Mouse (Mus musculus) thymus, postnatal 0 days (tissue): ENCODE data around the gene Tex10. TPM values are rescaled to one million over a fixed set of nuclear protein-coding genes. Genes with fewer than 3 reads are reported as not detected.
"Not testable (repeated sequence)": the region's sequence is repeated elsewhere in the genome, so short reads cannot be mapped to it uniquely, and the experiment has no call there.

Experiments used
- DNase-seq: peaks from one replicate; pipeline ENCODE4 v3.0.0-alpha.2; 2015; ENCODE audit warnings: low spot score
- polyA plus RNA-seq: library from polyadenylated mRNA; unstranded; fragments of >200 nt; fragmentation: Nextera tagmentation; extraction: Ambion mirVana; gene quantifications from 2 replicates; pipeline ENCODE4 v1.2.1, GENCODE M21; 2015

Tex10 gene
- polyA plus RNA-seq, 1 experiment from 2014 or later: 44.0 TPM

GRCm38 (mm10) chr4:48405724-48406491 is 67.4 kb downstream of the Tex10 start:
- DNase-seq: not testable (repeated sequence)

- DNase-seq: no peak
These were observed 70.1 kb downstream of the Tex10 start for GRCm38 (mm10) chr4:48403066-48403640.

- DNase-seq: no peak
These were observed 76.3 kb downstream of the Tex10 start for GRCm38 (mm10) chr4:48396949-48397348.

DNA sequence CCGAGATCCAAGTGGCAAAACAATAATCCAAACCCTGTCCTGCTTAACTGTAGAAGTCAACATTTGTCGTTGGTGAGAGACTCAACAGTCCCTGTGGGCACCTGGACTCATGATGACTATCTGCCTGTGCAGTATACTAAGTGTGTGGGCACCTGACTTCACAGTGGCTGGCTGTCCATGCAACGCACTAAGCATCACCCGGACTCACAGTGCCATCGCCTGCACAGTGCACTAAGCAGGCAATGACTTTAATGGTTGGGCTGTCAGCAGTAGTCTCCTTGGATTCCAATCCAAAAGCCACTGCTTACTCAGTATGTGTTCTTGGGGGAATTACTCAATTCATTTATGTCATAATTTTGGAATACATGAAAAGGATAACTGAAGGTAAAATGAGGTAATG is 90.8 kb downstream of the Tex10 start:
- no peak for DNase-seq

DNA sequence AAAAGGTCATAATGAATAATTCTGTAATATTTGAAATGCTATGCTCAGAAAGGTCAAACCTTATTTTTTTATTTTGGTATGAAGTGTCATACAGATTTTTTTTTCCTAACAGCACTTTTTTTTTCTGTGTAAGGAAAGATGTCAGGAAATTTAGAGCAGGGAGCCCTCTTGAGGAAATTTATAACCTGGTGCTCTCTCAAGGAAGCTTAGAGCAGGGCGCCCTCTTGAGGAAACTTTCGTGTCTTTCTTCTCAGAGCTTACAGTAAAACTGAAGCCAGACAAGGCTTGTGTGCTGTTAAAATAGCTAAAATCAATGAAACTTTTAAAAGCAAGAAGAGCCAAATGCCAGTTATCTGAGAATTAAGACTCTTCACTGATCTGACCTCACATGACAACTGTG is 92.3 kb downstream of the Tex10 start:
- DNase-seq: peak; percentile 68

Other genes with a start within 250 kb of the Tex10 start
- 70.6 and 75.6 TPM in 2 replicates for gene Erp44, start 193.9 kb downstream of the Tex10 start, polyA plus RNA-seq
- gene Invs, start 193.7 kb downstream of the Tex10 start, polyA plus RNA-seq: 3.2 and 5.5 TPM in 2 replicates
- 3.6 and 4.8 TPM in 2 replicates for gene Msantd3, start 66.5 kb upstream of the Tex10 start, polyA plus RNA-seq
- gene Tmeff1, start 111.7 kb upstream of the Tex10 start, polyA plus RNA-seq: 4.0 and 4.5 TPM in 2 replicates
- 0.25 and 0.37 TPM in 2 replicates for gene Cavin4, start 190.1 kb upstream of the Tex10 start, polyA plus RNA-seq